Mouse (Mus musculus) heart, postnatal 14 days (tissue): ENCODE measurements at regions not wholly inside any gene's neighbourhood (a gene's known extent, or its start where the extent isn't known, plus 50 kb on each side); places are given as distances from the start of the nearest gene placed in this dataset.
"Not testable (repeated sequence)": the region's sequence is repeated elsewhere in the genome, so short reads cannot be mapped to it uniquely, and the experiment has no call there.

ENCODE experiments used
- DNase-seq, 2 experiments: peaks; one replicate each; pipeline ENCODE4 v3.0.0; 2021 to 2022
- intact Hi-C: fragments of 180-260 bp; cut with DNase I; formaldehyde crosslinking; loops from one replicate; pipeline ENCODE4 v1.15.1; 2025

- peak; percentile 5 to 6 for DNase-seq
- intact Hi-C loops: no loop called here
Measured at GRCm38 (mm10) chr4:75466880-75467327, 188.8 kb upstream of the Dmac1 start.

- DNase-seq: no peak
- intact Hi-C loops: no loop called here
Measured at GRCm38 (mm10) chr4:75463579-75463978, 185.5 kb upstream of the Dmac1 start.

- intact Hi-C loops: no loop called here
- DNase-seq: no peak
Measured at GRCm38 (mm10) chr4:75449478-75449877, 171.4 kb upstream of the Dmac1 start.

- intact Hi-C loops: no loop called here
- no peak for DNase-seq
Measured at GRCm38 (mm10) chr4:75423296-75423695, 145.2 kb upstream of the Dmac1 start.

GRCm38 (mm10) chr4:75400754-75401153 lies 122.6 kb upstream of the Dmac1 start:
- DNase-seq, intact Hi-C loops: not testable (repeated sequence)

- no peak for DNase-seq
- intact Hi-C loops: no loop called here
Measured at GRCm38 (mm10) chr4:75394992-75395391, 116.9 kb upstream of the Dmac1 start.

- intact Hi-C loops: no loop called here
- DNase-seq: no peak
Measured at GRCm38 (mm10) chr4:75394264-75394663, 116.2 kb upstream of the Dmac1 start.

- intact Hi-C loops: no loop called here
- no peak for DNase-seq
Measured at GRCm38 (mm10) chr4:75386271-75386938, 108.3 kb upstream of the Dmac1 start.

GRCm38 (mm10) chr4:75359496-75359895 lies 81.4 kb upstream of the Dmac1 start:
- intact Hi-C loops: no loop called here

GRCm38 (mm10) chr4:75355621-75356020 lies 77.5 kb upstream of the Dmac1 start:
- intact Hi-C loops: no loop called here
- DNase-seq: no peak

More at GRCm38 (mm10) chr4:75359496-75359895, 81.4 kb upstream of the Dmac1 start:
- DNase-seq: peak in 1 of 2 experiments; percentile 9

GRCm38 (mm10) chr4:75334496-75334895 lies 56.4 kb upstream of the Dmac1 start:
- no peak for DNase-seq
- intact Hi-C loops: no loop called here

GRCm38 (mm10) chr4:75332791-75333190 lies 54.7 kb upstream of the Dmac1 start:
- intact Hi-C loops: no loop called here
- DNase-seq: no peak

- no peak for DNase-seq
- intact Hi-C loops: no loop called here
Measured at GRCm38 (mm10) chr4:75329511-75330171, 51.5 kb upstream of the Dmac1 start.
